Mouse (Mus musculus): ENCODE data around the gene Bak1. TPM values are rescaled to one million over a fixed set of nuclear protein-coding genes. Genes with fewer than 3 reads are reported as not detected.

Bak1 gene
- total RNA-seq, 2 experiments from 2014 or later: 16.9 to 21.0 TPM

DNA sequence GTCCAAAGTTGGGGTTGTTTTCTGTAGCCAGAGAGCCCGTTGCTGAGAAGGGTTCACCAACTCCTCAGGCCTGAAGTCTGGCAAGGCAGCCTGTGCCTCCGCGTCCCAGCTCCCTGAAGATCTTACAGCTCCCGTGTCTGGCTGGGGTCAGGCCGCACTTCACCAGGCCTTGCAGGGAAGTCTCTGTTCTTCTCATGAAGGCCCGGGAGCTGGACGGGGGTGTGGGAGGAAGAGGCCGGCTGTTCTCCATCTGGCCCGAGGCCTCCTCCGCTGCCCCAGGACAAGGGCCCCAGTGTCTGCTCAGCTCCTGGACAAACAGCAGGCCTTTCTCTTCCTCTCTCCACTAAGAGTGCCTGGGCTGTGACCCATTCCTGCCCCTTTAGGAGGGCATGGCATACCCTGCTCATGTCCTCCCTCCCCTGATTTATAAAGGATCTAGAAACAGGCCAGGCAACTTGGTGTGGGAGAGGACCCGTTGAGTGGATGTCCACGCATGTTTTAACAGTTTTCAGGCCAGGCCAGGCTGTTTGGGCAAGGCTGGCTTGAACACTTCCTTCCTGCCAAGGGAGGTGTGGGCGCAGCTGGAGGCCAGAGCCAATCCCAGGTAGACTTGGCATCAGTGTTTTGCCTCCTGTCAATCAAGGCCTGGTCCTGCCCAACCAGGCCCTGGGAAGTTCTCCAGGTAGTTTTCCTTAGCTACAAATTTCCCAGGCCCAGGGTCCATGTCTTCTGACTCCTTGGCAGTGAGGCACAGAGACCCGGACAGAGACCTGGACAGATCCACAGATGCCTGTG is 19.8 kb upstream of the Bak1 start:
- no peak for DNase-seq

GRCm38 (mm10) chr17:27047762-27048444 is 19.1 kb upstream of the Bak1 start:
- no peak for DNase-seq

DNA sequence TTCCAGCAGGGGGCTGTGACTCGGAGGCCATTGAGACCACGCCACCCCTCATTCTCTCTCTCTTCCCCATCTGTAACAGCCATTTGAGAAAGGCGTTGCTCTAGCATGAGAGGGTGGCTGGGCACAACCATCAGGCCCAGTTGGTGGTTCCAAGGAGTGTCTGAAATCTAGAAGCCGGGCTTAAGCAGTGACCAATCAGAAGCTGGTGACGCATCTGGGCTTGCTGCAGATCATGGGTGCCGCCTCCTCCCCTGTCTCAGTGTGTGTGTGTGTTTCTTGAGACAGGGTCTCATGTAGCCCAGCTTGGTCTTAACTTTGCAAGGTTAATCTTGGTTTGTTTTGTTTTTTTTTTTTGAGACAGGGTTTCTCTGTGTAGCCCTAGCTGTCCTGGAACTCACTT is 16.4 kb upstream of the Bak1 start:
- DNase-seq: no peak

DNA sequence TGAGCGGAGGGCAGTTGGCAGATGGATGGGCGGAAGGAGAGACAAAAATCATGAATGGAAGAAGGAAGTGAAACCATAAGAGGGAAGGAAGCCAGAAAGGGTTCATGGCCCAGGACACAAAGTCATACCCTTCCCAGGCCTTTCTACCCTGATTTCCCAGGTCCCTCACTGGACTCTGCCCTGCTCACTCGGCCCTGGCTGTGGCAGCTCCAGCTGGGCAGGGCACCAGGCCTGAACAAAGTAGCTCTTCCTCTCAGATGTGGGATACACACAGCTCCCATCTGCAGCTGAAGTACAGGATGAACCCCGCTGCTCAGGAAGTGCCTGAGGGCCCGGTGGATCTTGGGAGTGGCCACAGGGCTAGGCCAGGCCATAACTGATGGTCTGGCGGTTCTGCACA is 14.0 kb upstream of the Bak1 start:
- DNase-seq: no peak

GRCm38 (mm10) chr17:27041787-27042055 is 12.9 kb upstream of the Bak1 start:
- DNase-seq: no peak

DNA sequence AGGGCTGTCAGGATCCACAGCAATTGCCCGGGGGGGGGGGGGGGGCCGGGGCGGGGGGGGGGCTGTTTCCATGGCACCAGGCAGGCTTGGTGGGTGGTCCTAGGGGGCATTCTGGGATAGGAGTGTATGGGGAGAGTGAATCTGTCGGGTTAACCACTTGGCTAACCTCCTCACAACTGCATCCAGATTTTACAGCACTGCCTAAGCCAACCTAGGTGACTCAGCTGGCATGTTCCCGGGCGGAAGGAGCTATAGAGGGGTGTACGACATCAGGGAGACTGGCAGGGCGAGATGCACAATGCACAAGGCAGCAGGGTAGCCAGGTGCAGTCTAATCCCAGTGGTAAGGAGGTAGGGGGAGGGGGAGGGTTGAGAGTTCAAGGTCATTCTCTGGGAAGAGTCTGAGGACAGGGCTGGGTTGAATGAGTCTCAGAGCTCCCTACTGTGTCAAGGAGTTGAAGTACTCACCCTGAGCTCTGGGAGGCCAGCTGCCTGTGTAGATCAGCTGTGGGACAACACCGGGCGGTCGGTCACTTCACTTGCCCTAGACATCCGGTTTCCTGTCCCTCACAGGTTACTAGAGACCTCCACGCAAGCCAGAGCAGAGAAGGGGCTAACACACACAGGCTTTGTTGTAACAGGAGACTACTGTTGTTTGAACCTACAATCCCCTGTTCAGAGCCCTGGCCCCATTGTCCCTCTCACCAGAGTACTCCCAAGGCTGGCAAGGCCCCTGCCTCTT is 12.4 kb upstream of the Bak1 start:
- DNase-seq: no peak

- DNase-seq: no peak
Measured at GRCm38 (mm10) chr17:27040304-27041045, 11.7 kb upstream of the Bak1 start.

- DNase-seq: no peak
Measured at GRCm38 (mm10) chr17:27039432-27040102, 10.8 kb upstream of the Bak1 start.

DNA sequence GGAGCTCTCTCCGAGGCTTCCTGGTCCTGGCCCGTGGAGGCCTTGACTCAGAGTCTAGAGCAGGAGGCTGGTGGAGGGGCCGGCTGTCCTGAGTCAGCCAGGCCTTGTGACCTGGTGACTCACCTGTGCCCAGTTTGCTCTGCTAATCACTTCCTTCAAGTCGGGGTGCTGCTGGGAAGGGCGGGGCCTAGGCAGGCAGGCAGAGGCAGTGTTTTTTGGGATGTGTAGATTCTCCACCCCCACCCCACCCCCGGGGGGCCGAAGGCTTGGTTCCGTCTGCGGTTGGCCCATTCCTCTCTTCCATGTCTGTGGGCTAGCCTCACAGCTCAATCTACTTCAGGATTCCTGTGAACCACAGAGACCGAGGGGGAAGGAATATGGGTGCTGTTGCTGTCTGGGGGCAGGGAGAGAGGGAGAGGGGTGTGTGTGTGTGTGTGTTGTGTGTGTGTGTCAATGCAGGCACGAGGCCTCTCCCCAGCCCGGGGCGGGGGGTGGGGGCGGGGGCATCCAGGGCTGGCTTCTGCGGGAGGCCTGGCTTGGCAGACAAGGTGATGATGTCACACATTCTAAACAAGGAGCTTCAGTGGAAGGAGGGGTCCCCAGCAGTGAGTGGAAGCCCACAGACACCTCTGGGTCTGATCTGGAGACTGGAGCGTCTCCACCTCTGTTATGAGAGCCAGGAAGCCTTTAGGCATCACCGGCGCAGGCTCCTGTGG is 9.7 kb upstream of the Bak1 start:
- no peak for DNase-seq

DNA sequence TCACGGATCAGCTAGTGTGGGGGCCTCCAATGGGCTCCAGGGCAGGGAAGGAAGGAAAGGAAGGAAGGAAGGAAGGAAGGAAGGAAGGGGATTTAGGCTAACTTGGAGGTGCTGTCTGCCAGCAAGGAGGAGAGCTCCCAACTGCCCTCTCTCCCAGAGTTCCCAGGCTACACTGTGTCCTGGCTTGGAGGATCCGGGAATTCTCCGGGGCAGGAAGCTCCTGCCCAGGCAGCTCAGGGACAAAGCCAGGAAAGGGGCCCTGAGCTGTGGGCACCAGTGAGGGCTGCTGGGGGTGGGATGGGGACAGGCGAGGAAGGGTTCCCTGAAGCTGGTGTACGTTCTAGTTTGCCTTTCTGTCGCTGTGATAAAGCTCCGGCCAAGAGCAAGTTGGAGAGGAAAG is 7.7 kb upstream of the Bak1 start:
- DNase-seq: no peak

DNA sequence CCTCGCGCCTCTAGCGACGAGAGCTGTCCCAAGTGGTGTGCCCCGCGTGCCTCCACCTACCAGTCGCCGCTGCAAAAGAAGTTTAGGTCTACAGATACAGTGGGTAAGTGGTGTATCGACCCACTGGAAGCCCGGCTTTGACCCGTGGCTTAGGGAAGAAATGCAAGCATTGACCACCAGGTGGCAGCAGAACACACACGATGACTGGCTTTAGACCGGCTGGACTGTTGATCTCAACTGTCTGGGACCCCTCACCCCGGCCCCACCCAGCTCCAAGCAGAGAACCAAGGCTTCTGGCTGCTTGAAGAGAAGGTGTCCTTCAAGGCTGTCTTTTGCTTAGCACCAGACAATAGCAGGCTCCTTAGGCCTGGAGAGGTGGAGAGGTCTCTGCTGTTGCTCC is 4.1 kb upstream of the Bak1 start:
- DNase-seq: no peak

GRCm38 (mm10) chr17:27032328-27032727 is 3.5 kb upstream of the Bak1 start:
- DNase-seq: no peak

DNA sequence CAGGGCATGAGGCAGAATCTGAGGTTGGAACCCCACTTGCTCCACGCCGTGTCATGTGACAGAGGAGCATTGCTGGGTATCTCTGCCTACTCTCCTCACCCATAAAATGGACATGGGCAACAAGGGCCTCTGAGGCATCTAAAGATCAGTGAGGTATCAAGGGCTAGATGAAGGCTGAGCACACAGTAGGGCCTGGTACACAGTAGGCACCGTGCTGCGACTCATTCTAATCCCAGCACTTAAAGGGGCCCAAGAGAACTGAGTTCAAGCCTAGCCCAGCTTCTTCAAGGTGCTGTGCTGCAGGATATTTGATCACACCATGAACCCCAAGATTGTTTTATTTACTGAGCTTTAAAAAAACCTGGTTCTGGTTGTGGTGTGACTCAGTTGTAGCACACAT is 2.1 kb upstream of the Bak1 start:
- no peak for DNase-seq

- DNase-seq: no peak
Measured at GRCm38 (mm10) chr17:27029431-27029830, 622 bp upstream of the Bak1 start.

DNA sequence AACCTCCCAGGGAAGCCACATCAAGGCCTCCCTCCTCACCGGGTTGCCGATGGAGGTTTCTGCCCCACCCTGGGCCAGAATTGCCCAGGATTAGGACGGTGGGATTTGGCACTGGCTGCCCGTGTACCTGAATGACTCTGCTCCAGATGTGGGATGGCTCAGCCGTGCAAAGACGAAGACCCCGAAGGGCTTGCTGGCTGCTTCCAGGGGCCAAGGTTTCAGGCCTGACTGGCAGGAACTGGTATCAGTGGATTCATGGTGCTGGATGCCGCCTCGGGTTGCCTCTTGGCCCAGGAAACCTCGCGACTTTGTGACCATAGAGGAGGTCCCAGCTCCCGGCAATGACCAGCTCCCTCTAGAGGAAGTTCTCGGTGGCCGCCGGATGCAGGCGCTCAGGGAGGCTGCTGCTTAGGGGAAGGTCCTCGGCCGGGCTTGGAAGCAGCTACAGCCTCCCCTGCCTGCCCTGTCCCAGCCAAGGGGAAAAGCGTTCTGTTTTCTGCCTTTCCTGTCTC is 469 bp downstream of the Bak1 start:
- DNase-seq: peak; percentile 83

GRCm38 (mm10) chr17:27027460-27028283 is 1.1 kb downstream of the Bak1 start:
- DNase-seq: no peak

GRCm38 (mm10) chr17:27025951-27026350 is 2.9 kb downstream of the Bak1 start:
- DNase-seq: no peak

DNA sequence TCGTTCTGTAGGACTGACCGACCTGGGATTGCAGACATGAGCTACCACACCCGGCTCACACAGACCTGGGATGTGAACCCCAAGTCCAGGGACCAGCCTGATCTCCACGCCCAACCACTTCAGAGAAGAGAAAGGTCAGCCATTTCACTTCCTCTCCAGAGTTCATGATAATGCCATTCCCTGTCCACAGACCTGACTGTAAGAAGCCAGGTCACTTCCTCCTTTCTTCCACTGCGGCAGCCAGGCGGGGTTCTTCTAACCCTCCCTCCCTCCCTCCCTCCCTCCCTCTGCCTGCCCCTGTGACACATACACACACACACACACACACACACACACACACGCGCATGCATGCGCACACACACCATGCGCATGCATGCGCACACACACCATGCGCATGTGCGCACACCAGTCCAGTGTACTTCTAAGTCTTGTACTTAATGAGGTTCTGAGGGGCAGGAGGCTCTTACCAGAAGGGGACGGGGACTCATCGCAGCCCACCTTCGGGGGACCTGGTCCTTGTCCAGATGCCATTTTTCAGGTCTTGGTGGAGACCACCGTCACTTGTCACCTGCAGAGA is 3.4 kb downstream of the Bak1 start:
- no peak for DNase-seq

GRCm38 (mm10) chr17:27023342-27023741 is 5.5 kb downstream of the Bak1 start:
- no peak for DNase-seq

DNA sequence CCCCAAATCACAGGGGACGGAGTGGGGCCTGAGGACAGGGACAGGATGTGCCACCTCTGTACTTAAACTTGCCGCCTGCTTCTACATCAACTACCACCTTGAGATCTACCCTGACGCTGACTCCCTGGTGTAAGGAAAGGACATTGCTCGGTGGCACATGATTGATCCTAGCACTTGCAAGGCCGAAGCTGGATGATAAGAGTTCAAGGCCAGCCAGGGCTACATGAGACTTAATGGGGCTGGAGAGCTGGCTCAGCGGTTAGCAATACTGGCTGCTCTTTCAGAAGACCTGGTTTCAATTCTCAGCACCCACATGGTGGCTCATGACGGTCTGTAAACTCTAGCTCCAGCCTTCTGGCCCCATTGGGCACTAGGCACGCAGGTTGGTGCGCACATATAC is 7.1 kb downstream of the Bak1 start:
- no peak for DNase-seq

All from gastrocnemius, postnatal 25 days (tissue).